Mouse (Mus musculus) small intestine, adult 2 months (tissue): Measurements from ENCODE around the gene Galnt6.

Experiments
- CTCF ChIP-seq: fragments of 200-500 bp; IDR thresholded peaks from 2 replicates; pipeline ENCODE4 v1.5.1; 2012; ENCODE audit warnings: low read depth, mild to moderate bottlenecking, control low read depth, inconsistent platforms, low read length, moderate library complexity, mixed read lengths; ENCODE audit not compliant: insufficient replicate concordance, insufficient read length; ENCODE audit errors: extremely low read depth
- POLR2A ChIP-seq: fragments of 200-500 bp; IDR thresholded peaks from 2 replicates; pipeline ENCODE4 v1.6.1; 2012; ENCODE audit warnings: low read depth, mild to moderate bottlenecking, control low read depth, inconsistent platforms, low read length, moderate library complexity

- TF ChIP-seq POLR2A (no peak), CTCF (no peak)
These were observed 14.1 kb upstream of the Galnt6 start for GRCm38 (mm10) chr15:100743238-100743637.
